Mouse (Mus musculus): ENCODE measurements around the gene Dtd1. TPM values are rescaled to one million over a fixed set of nuclear protein-coding genes. Genes with fewer than 3 reads are reported as not detected.

The Dtd1 gene
- polyA plus RNA-seq, 1 experiment: 25.5 TPM

DNA sequence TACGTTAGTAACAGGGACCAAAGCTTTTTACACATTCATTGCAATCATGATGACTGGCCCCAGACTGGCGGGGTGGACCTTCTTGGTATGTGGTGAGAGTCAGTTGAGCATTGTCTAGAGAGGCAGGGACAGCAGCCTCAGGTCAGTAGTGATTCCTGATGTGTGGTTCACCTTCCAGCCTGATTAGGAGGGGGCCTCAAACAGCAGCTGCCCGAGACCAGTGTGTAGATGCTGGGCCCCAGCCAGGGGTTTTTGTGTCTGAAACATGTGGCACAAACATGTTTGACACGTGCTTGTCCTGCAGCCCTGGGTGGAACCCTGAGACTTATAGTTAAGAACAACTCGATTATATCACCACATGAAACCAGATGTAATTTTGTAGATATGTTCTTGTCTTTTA lies 34.5 kb downstream of the Dtd1 start:
- no peak overlapping the region for H3K4me3 ChIP-seq (ENCODE audit: insufficient read depth, low read depth, low read length)
- H3K27ac ChIP-seq (ENCODE audit: insufficient read depth, low read depth, low read length): peak overlapping the region; percentile 1; the same call in 1 of the 2 replicates
- H3K4me1 ChIP-seq (ENCODE audit: control insufficient read depth, insufficient read depth, low read length): no peaks in the 10 kb centered on the region
- 55% methylated on average over 5 of the region's 5 CpGs for WGBS
- H3K36me3 ChIP-seq (ENCODE audit: control insufficient read depth, insufficient read depth, low read length): no peaks in the 10 kb centered on the region
- DNase-seq: peak; percentile 17
- H3K27me3 ChIP-seq (replicated peaks; ENCODE audit: control insufficient read depth, insufficient read depth, low read length): no peaks in the 10 kb centered on the region
- TF ChIP-seq POLR2A (IDR thresholded peaks at IDR 0.05; ENCODE audit: low read depth, low read length) (no peak), CTCF (conservative IDR thresholded peaks at IDR 0.05; ENCODE audit: insufficient read depth, insufficient read length, low read depth, low read length) (no peak)

GRCm38 (mm10) chr2:144634729-144635128 lies 35.0 kb downstream of the Dtd1 start:
- 62% methylated on average over 2 of the region's 2 CpGs for whole genome bisulfite sequencing
- Histone ChIP-seq H3K27ac (ENCODE audit: insufficient read depth, low read depth, low read length) (no peak overlapping the region), H3K27me3 (replicated peaks; ENCODE audit: control insufficient read depth, insufficient read depth, low read length) (no peaks in the 10 kb centered on the region), H3K4me1 (ENCODE audit: control insufficient read depth, insufficient read depth, low read length) (no peaks in the 10 kb centered on the region), H3K4me3 (ENCODE audit: insufficient read depth, low read depth, low read length) (no peak overlapping the region), H3K36me3 (ENCODE audit: control insufficient read depth, insufficient read depth, low read length) (no peaks in the 10 kb centered on the region)
- DNase-seq: peak; percentile 21
- TF ChIP-seq POLR2A (IDR thresholded peaks at IDR 0.05; ENCODE audit: low read depth, low read length) (no peak), CTCF (conservative IDR thresholded peaks at IDR 0.05; ENCODE audit: insufficient read depth, insufficient read length, low read depth, low read length) (no peak)

GRCm38 (mm10) chr2:144635644-144636320 lies 36.1 kb downstream of the Dtd1 start:
- TF ChIP-seq CTCF (conservative IDR thresholded peaks at IDR 0.05; ENCODE audit: insufficient read depth, insufficient read length, low read depth, low read length) (peak; percentile 87), POLR2A (IDR thresholded peaks at IDR 0.05; ENCODE audit: low read depth, low read length) (no peak)
- Histone ChIP-seq H3K36me3 (ENCODE audit: control insufficient read depth, insufficient read depth, low read length) (no peaks in the 10 kb centered on the region), H3K4me3 (ENCODE audit: insufficient read depth, low read depth, low read length) (no peak overlapping the region), H3K27me3 (replicated peaks; ENCODE audit: control insufficient read depth, insufficient read depth, low read length) (no peaks in the 10 kb centered on the region), H3K4me1 (ENCODE audit: control insufficient read depth, insufficient read depth, low read length) (no peaks in the 10 kb centered on the region), H3K27ac (ENCODE audit: insufficient read depth, low read depth, low read length) (no peak overlapping the region)
- peak; percentile 65 for DNase-seq
- 18% methylated on average over 5 of the region's 5 CpGs for WGBS

GRCm38 (mm10) chr2:144637204-144637603 lies 37.5 kb downstream of the Dtd1 start:
- WGBS: 64% methylated on average over 4 of the region's 4 CpGs
- Histone ChIP-seq H3K36me3 (ENCODE audit: control insufficient read depth, insufficient read depth, low read length) (no peaks in the 10 kb centered on the region), H3K27ac (ENCODE audit: insufficient read depth, low read depth, low read length) (no peak overlapping the region), H3K4me3 (ENCODE audit: insufficient read depth, low read depth, low read length) (no peak overlapping the region), H3K4me1 (ENCODE audit: control insufficient read depth, insufficient read depth, low read length) (no peaks in the 10 kb centered on the region), H3K27me3 (replicated peaks; ENCODE audit: control insufficient read depth, insufficient read depth, low read length) (no peaks in the 10 kb centered on the region)
- DNase-seq: peak; percentile 56
- TF ChIP-seq CTCF (conservative IDR thresholded peaks at IDR 0.05; ENCODE audit: insufficient read depth, insufficient read length, low read depth, low read length) (no peak), POLR2A (IDR thresholded peaks at IDR 0.05; ENCODE audit: low read depth, low read length) (no peak)

GRCm38 (mm10) chr2:144637671-144638395 lies 38.1 kb downstream of the Dtd1 start:
- DNase-seq: no peak
- no peak for TF ChIP-seq POLR2A (IDR thresholded peaks at IDR 0.05; ENCODE audit: low read depth, low read length)
- TF ChIP-seq CTCF (conservative IDR thresholded peaks at IDR 0.05; ENCODE audit: insufficient read depth, insufficient read length, low read depth, low read length): no peak
- H3K4me1 ChIP-seq (ENCODE audit: control insufficient read depth, insufficient read depth, low read length): no peaks in the 10 kb centered on the region
- H3K27me3 ChIP-seq (replicated peaks; ENCODE audit: control insufficient read depth, insufficient read depth, low read length): no peaks in the 10 kb centered on the region
- WGBS: 81% methylated on average over 11 of the region's 12 CpGs
- H3K36me3 ChIP-seq (ENCODE audit: control insufficient read depth, insufficient read depth, low read length): no peaks in the 10 kb centered on the region
- H3K27ac ChIP-seq (ENCODE audit: insufficient read depth, low read depth, low read length): no peak overlapping the region
- no peak overlapping the region for H3K4me3 ChIP-seq (ENCODE audit: insufficient read depth, low read depth, low read length)

DNA sequence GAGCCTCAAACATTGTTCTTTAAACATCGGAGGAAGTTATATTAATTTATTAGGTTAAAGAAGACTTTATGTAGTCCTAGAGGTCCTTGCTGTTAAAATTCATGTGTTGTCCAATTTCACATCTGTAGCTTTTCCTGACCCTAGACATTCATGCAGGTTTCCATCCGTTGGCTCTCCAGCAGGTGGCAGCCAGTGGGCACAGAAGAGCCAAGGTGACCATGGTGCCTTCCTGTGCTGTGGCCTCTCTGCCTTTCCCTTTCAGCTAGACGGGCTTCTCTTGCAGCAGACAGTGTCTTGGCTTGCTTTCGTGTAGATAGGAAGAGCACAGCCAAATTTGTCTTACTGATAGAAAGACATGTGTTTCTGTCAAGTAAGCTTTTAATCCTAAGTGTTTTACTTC lies 39.0 kb downstream of the Dtd1 start:
- 46% methylated on average over 4 of the region's 4 CpGs for WGBS
- TF ChIP-seq CTCF (conservative IDR thresholded peaks at IDR 0.05; ENCODE audit: insufficient read depth, insufficient read length, low read depth, low read length): peak; percentile 51
- no peak for TF ChIP-seq POLR2A (IDR thresholded peaks at IDR 0.05; ENCODE audit: low read depth, low read length)
- no peaks in the 10 kb centered on the region for H3K27me3 ChIP-seq (replicated peaks; ENCODE audit: control insufficient read depth, insufficient read depth, low read length)

DNA sequence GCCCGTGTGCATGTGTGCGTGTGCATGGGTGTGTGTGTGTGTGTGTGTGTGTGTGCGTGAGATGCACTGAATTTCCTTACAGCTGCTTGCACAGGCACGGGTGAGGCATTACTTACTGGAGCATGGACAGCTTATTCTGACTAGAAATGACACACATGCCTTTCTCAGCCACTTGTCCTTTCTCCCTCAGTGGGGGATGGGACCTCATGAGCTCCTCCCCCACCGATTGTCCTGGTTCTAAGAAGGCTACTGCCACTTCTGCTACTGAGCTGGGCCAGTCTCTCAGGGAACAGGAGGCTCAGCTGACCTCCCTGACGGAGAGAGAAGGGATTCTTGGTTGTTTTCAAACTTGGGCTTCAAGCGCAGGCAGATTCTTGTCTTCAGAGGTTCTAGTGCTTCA lies 40.4 kb downstream of the Dtd1 start:
- TF ChIP-seq CTCF (conservative IDR thresholded peaks at IDR 0.05; ENCODE audit: insufficient read depth, insufficient read length, low read depth, low read length): no peak
- no peak for TF ChIP-seq POLR2A (IDR thresholded peaks at IDR 0.05; ENCODE audit: low read depth, low read length)
- no peaks in the 10 kb centered on the region for H3K4me1 ChIP-seq (ENCODE audit: control insufficient read depth, insufficient read depth, low read length)
- 80% methylated on average over 7 of the region's 7 CpGs for WGBS
- H3K27me3 ChIP-seq (replicated peaks; ENCODE audit: control insufficient read depth, insufficient read depth, low read length): no peaks in the 10 kb centered on the region
- no peak overlapping the region for H3K27ac ChIP-seq (ENCODE audit: insufficient read depth, low read depth, low read length)
- DNase-seq: no peak
- H3K36me3 ChIP-seq (ENCODE audit: control insufficient read depth, insufficient read depth, low read length): no peaks in the 10 kb centered on the region
- H3K4me3 ChIP-seq (ENCODE audit: insufficient read depth, low read depth, low read length): no peak overlapping the region

More for the DNA sequence above, 39.0 kb downstream of the Dtd1 start:
- DNase-seq: peak; percentile 37
- Histone ChIP-seq H3K27ac (ENCODE audit: insufficient read depth, low read depth, low read length) (no peak overlapping the region), H3K36me3 (ENCODE audit: control insufficient read depth, insufficient read depth, low read length) (no peaks in the 10 kb centered on the region), H3K4me3 (ENCODE audit: insufficient read depth, low read depth, low read length) (no peak overlapping the region), H3K4me1 (ENCODE audit: control insufficient read depth, insufficient read depth, low read length) (no peaks in the 10 kb centered on the region)

Data from kidney, adult 2 months (tissue).